Mouse (Mus musculus) CH12.LX (cell line): ENCODE measurements at regions not wholly inside any gene's neighbourhood (a gene's known extent, or its start where the extent isn't known, plus 50 kb on each side); places are given as distances from the start of the nearest gene placed in this dataset.

Experiments used
- DNase-seq: peaks from one replicate; pipeline ENCODE4 v3.0.0-alpha.2; 2013; ENCODE audit errors: extremely low read depth
- H3K27ac ChIP-seq: 2 replicates; pipeline ENCODE4 v1.5.1; 2012; ENCODE audit warnings: low read depth, mild to moderate bottlenecking, control low read depth, moderate library complexity; ENCODE audit not compliant: insufficient read depth
- H3K27me3 ChIP-seq: replicated peaks from 2 replicates; pipeline ENCODE3; 2012; ENCODE audit warnings: inconsistent platforms
- H3K36me3 ChIP-seq, 2 experiments: replicated peaks in 1 of 2; 2 replicates each; pipeline versions ENCODE3 to v1.6.1; 2012; ENCODE audit warnings: inconsistent platforms in 1 of 2, low read length in 1 of 2, mild to moderate bottlenecking in 1 of 2, mixed read lengths in 1 of 2, moderate library complexity in 1 of 2; ENCODE audit not compliant: control insufficient read depth in 1 of 2, insufficient read depth in 1 of 2
- H3K4me1 ChIP-seq, 2 experiments: 2 replicates each; pipeline ENCODE4 v1.6.1; 2012; ENCODE audit warnings: inconsistent platforms in 1 of 2, moderate library complexity in 1 of 2; ENCODE audit not compliant: insufficient read depth in 2 of 2, control insufficient read depth in 1 of 2
- H3K4me2 ChIP-seq: 2 replicates; pipeline ENCODE4 v1.6.1; 2012; ENCODE audit warnings: low read depth, mild to moderate bottlenecking, control low read depth; ENCODE audit not compliant: poor library complexity, insufficient read depth, severe bottlenecking
- H3K4me3 ChIP-seq, 3 experiments: fragments of 150-350 bp in 1 of 3; sonication (generic) in 1 of 3; replicated peaks in 1 of 3; 2 replicates each; pipeline versions ENCODE3 to v1.5.1; 2011 to 2012; ENCODE audit warnings: low read depth in 2 of 3, low read length in 2 of 3, mild to moderate bottlenecking in 2 of 3, moderate library complexity in 2 of 3, control low read depth in 1 of 3, improper control_type of control experiment in 1 of 3, inconsistent platforms in 1 of 3, mixed read lengths in 1 of 3; ENCODE audit not compliant: poor library complexity in 1 of 3
- H3K79me2 ChIP-seq: replicated peaks from 2 replicates; pipeline ENCODE4 v1.6.1; 2012; ENCODE audit warnings: mild to moderate bottlenecking, moderate library complexity; ENCODE audit not compliant: control insufficient read depth, poor library complexity, insufficient read depth, severe bottlenecking; ENCODE audit errors: extremely low read depth
- H3K9ac ChIP-seq: 2 replicates; pipeline ENCODE4 v1.6.1; 2012; ENCODE audit warnings: low read depth, mild to moderate bottlenecking, control low read depth, moderate library complexity; ENCODE audit not compliant: insufficient read depth
- H3K9me3 ChIP-seq: replicated peaks from 2 replicates; pipeline ENCODE3; 2012; ENCODE audit warnings: low read length, inconsistent platforms, mixed read lengths
- BHLHE40 ChIP-seq: IDR thresholded peaks from 2 replicates; pipeline ENCODE4 v1.6.1; 2011; ENCODE audit warnings: mild to moderate bottlenecking, low read depth, low read length, improper control_type of control experiment
- CHD1 ChIP-seq: IDR thresholded peaks from 2 replicates; pipeline ENCODE4 v1.6.1; 2012; ENCODE audit warnings: low read depth, low read length, improper control_type of control experiment, inconsistent platforms
- CHD2 ChIP-seq: IDR thresholded peaks from 2 replicates; pipeline ENCODE4 v1.6.1; 2011; ENCODE audit warnings: low read length, improper control_type of control experiment
- CTCF ChIP-seq, 2 experiments: IDR thresholded peaks in 1 of 2; conservative IDR thresholded peaks in 1 of 2; 2 replicates each; pipeline ENCODE4 v1.5.1; 2011 to 2012; ENCODE audit warnings: low read depth in 2 of 2, low read length in 2 of 2, improper control_type of control experiment in 1 of 2, inconsistent platforms in 1 of 2, mild to moderate bottlenecking in 1 of 2, moderate library complexity in 1 of 2
- EP300 ChIP-seq: IDR thresholded peaks from 2 replicates; pipeline ENCODE4 v1.6.1; 2011; ENCODE audit warnings: low read length, improper control_type of control experiment
- GABPA ChIP-seq: IDR thresholded peaks from 2 replicates; pipeline ENCODE4 v1.6.1; 2012; ENCODE audit warnings: low read depth, low read length, improper control_type of control experiment, inconsistent platforms; ENCODE audit not compliant: insufficient replicate concordance
- HCFC1 ChIP-seq: IDR thresholded peaks from 2 replicates; pipeline ENCODE4 v1.6.1; 2012; ENCODE audit warnings: low read depth, mild to moderate bottlenecking, inconsistent platforms, low read length, improper control_type of control experiment
- IRF4 ChIP-seq: IDR thresholded peaks from 2 replicates; pipeline ENCODE4 v1.6.1; 2014; ENCODE audit warnings: low read depth, mild to moderate bottlenecking, inconsistent platforms, low read length, improper control_type of control experiment
- JUN ChIP-seq: IDR thresholded peaks from 2 replicates; pipeline ENCODE4 v1.6.1; 2011; ENCODE audit warnings: low read depth, mild to moderate bottlenecking, low read length, improper control_type of control experiment, moderate library complexity; ENCODE audit not compliant: insufficient read depth
- MAX ChIP-seq: IDR thresholded peaks from 2 replicates; pipeline ENCODE4 v1.6.1; 2011; ENCODE audit warnings: low read length, improper control_type of control experiment
- MAZ ChIP-seq: IDR thresholded peaks from 2 replicates; pipeline ENCODE4 v1.6.1; 2012; ENCODE audit warnings: low read depth, mild to moderate bottlenecking, inconsistent platforms, low read length, improper control_type of control experiment, moderate library complexity
- NRF1 ChIP-seq: IDR thresholded peaks from 2 replicates; pipeline ENCODE4 v1.6.1; 2014; ENCODE audit warnings: low read depth, mild to moderate bottlenecking, inconsistent platforms, low read length, improper control_type of control experiment, moderate library complexity
- PAX5 ChIP-seq: IDR thresholded peaks from 2 replicates; pipeline ENCODE4 v1.6.1; 2012; ENCODE audit warnings: low read length, inconsistent platforms, mixed read lengths
- POLR2A ChIP-seq: IDR thresholded peaks from 2 replicates; pipeline ENCODE4 v1.6.1; 2011; ENCODE audit warnings: low read depth, mild to moderate bottlenecking, improper control_type of control experiment, low read length
- POLR2AphosphoS2 ChIP-seq: IDR thresholded peaks from 2 replicates; pipeline ENCODE4 v1.6.1; 2011; ENCODE audit warnings: low read depth, low read length, improper control_type of control experiment
- RAD21 ChIP-seq: IDR thresholded peaks from 2 replicates; pipeline ENCODE4 v1.6.1; 2011; ENCODE audit warnings: low read depth, mild to moderate bottlenecking, low read length, improper control_type of control experiment, moderate library complexity
- SIN3A ChIP-seq: IDR thresholded peaks from 2 replicates; pipeline ENCODE4 v1.6.1; 2012; ENCODE audit warnings: low read length, improper control_type of control experiment, inconsistent platforms
- SMC3 ChIP-seq: IDR thresholded peaks from 2 replicates; pipeline ENCODE4 v1.6.1; 2011; ENCODE audit warnings: low read depth, low read length, improper control_type of control experiment
- TBP ChIP-seq: conservative IDR thresholded peaks from 2 replicates; pipeline ENCODE4 v1.6.1; 2011; ENCODE audit warnings: low read depth, low read length, improper control_type of control experiment
- TCF12 ChIP-seq: IDR thresholded peaks from 2 replicates; pipeline ENCODE4 v1.6.1; 2014; ENCODE audit warnings: low read depth, mild to moderate bottlenecking, inconsistent platforms, low read length, improper control_type of control experiment
- USF1 ChIP-seq: IDR thresholded peaks from 2 replicates; pipeline ENCODE4 v1.6.1; 2014; ENCODE audit warnings: low read depth, mild to moderate bottlenecking, inconsistent platforms, low read length, improper control_type of control experiment
- USF2 ChIP-seq: conservative IDR thresholded peaks from 2 replicates; pipeline ENCODE4 v1.6.1; 2011; ENCODE audit warnings: low read depth, low read length, improper control_type of control experiment
- ZKSCAN1 ChIP-seq: IDR thresholded peaks from 2 replicates; pipeline ENCODE4 v1.6.1; 2012; ENCODE audit warnings: low read depth, inconsistent platforms, low read length, improper control_type of control experiment, borderline replicate concordance
- ZMIZ1 ChIP-seq: IDR thresholded peaks from 2 replicates; pipeline ENCODE4 v1.6.1; 2012; ENCODE audit warnings: low read depth, mild to moderate bottlenecking, inconsistent platforms, low read length, improper control_type of control experiment
- ZNF384 ChIP-seq: IDR thresholded peaks from 2 replicates; pipeline ENCODE4 v1.6.1; 2012; ENCODE audit warnings: low read depth, low read length, improper control_type of control experiment, inconsistent platforms
- dilution Hi-C: fragments of 300-500 bp; cut with MboI; formaldehyde crosslinking; loops from 2 replicates; pipeline ENCODE4 v1.14.3; 2020; ENCODE audit warnings: low sequenced_read_pairs; ENCODE audit not compliant: extremely low pct_unique_long_range_greater_than_20kb, extremely low pct_ligation_motif_present
- in situ Hi-C: fragments of 300-500 bp; cut with MboI; formaldehyde crosslinking; loops from 3 replicates; pipeline ENCODE4 v1.14.3; 2019; ENCODE audit warnings: low sequenced_read_pairs, low pct_ligation_motif_present, low pct_unique_long_range_greater_than_20kb, mixed read lengths

GRCm38 (mm10) chr1:65681960-65682359 lies 244.4 kb upstream of the Crygf start:
- Histone ChIP-seq H3K4me1 (peaks cover 0 to 7% of the 10 kb centered on the region in 2 experiments; a peak in 2 of 4 replicates), H3K27ac (no peak overlapping the region), H3K4me2 (no peak overlapping the region), H3K27me3 (no peaks in the 10 kb centered on the region), H3K9ac (no peak overlapping the region), H3K36me3 (no peaks in the 10 kb centered on the region), H3K79me2 (no peaks in the 10 kb centered on the region), H3K4me3 (no peak overlapping the region), H3K9me3 (no peaks in the 10 kb centered on the region)
- DNase-seq = no peak
- in situ Hi-C loops = no loop called here
- dilution Hi-C loops = no loop called here
- TF ChIP-seq NRF1 (no peak), ZMIZ1 (no peak), TCF12 (no peak), EP300 (no peak), CHD1 (no peak), ZKSCAN1 (no peak), POLR2A (no peak), GABPA (no peak), POLR2AphosphoS2 (no peak), HCFC1 (no peak), PAX5 (no peak), TBP (no peak), USF1 (no peak), BHLHE40 (no peak), CTCF (conservative IDR thresholded peaks at IDR 0.05 in 1 of 2, IDR thresholded peaks at IDR 0.05 in 1 of 2; ENCODE audit: low read depth in 2 of 2, low read length in 2 of 2) (no peak), IRF4 (no peak), CHD2 (no peak)

- Histone ChIP-seq H3K9ac (no peak overlapping the region), H3K27me3 (no peaks in the 10 kb centered on the region), H3K79me2 (no peaks in the 10 kb centered on the region), H3K4me1 (no peaks in the 10 kb centered on the region), H3K36me3 (no peaks in the 10 kb centered on the region), H3K9me3 (no peaks in the 10 kb centered on the region), H3K27ac (no peak overlapping the region), H3K4me2 (no peak overlapping the region), H3K4me3 (no peak overlapping the region)
- in situ Hi-C loops (no loop called here), dilution Hi-C loops (no loop called here)
- no peak for TF ChIP-seq SIN3A
- no peak for TF ChIP-seq RAD21
- no peak for TF ChIP-seq TCF12
- no peak for TF ChIP-seq ZNF384
- TF ChIP-seq PAX5 = no peak
- no peak for TF ChIP-seq CHD2
- TF ChIP-seq SMC3 = no peak
- no peak for TF ChIP-seq GABPA
- no peak for TF ChIP-seq MAZ
- TF ChIP-seq HCFC1 = no peak
- TF ChIP-seq JUN = no peak
- no peak for TF ChIP-seq MAX
- no peak for TF ChIP-seq USF2
- DNase-seq = no peak
These were observed 239.0 kb upstream of the Crygf start for GRCm38 (mm10) chr1:65687322-65687721.
